Mouse (Mus musculus) ovary, postnatal 14 days (tissue): Measurements from ENCODE around the gene Hs1bp3.
A peak's percentile ranks its signal among the peaks of the same experiment; 100 is the strongest.

Experiments used
- DNase-seq: peaks from one replicate; pipeline ENCODE4 v3.0.0; 2022; ENCODE audit warnings: low spot score

Hs1bp3 gene

GRCm38 (mm10) chr12:8313270-8313771 lies at the start of gene Hs1bp3:
TSS of gene Hs1bp3 (plus strand) at chr12:8313432.
- peak; percentile 84 for DNase-seq

- no peak for DNase-seq
Measured at GRCm38 (mm10) chr12:8266311-8266710, 46.9 kb upstream of the Hs1bp3 start.

- no peak for DNase-seq
Measured at GRCm38 (mm10) chr12:8269627-8270026, 43.6 kb upstream of the Hs1bp3 start.

GRCm38 (mm10) chr12:8271405-8271804 lies 41.8 kb upstream of the Hs1bp3 start:
- no peak for DNase-seq

GRCm38 (mm10) chr12:8273471-8274171 lies 39.6 kb upstream of the Hs1bp3 start:
- no peak for DNase-seq

- no peak for DNase-seq
Measured at GRCm38 (mm10) chr12:8275424-8275823, 37.8 kb upstream of the Hs1bp3 start.

- DNase-seq, result no peak
Measured at GRCm38 (mm10) chr12:8281225-8282017, 31.8 kb upstream of the Hs1bp3 start.

- DNase-seq, result no peak
Measured at GRCm38 (mm10) chr12:8287970-8288369, 25.3 kb upstream of the Hs1bp3 start.

- no peak for DNase-seq
Measured at GRCm38 (mm10) chr12:8289099-8289498, 24.1 kb upstream of the Hs1bp3 start.

- DNase-seq, result no peak
Measured at GRCm38 (mm10) chr12:8289499-8289898, 23.7 kb upstream of the Hs1bp3 start.

- DNase-seq, result no peak
Measured at GRCm38 (mm10) chr12:8291157-8291853, 21.9 kb upstream of the Hs1bp3 start.

- DNase-seq, result no peak
Measured at GRCm38 (mm10) chr12:8295307-8295913, 17.8 kb upstream of the Hs1bp3 start.

- no peak for DNase-seq
Measured at GRCm38 (mm10) chr12:8296154-8296553, 17.1 kb upstream of the Hs1bp3 start.

GRCm38 (mm10) chr12:8297586-8298214 lies 15.5 kb upstream of the Hs1bp3 start:
- DNase-seq, result no peak

GRCm38 (mm10) chr12:8298361-8299142 lies 14.7 kb upstream of the Hs1bp3 start:
- DNase-seq, result no peak

- DNase-seq, result no peak
Measured at GRCm38 (mm10) chr12:8299143-8300110, 13.8 kb upstream of the Hs1bp3 start.

GRCm38 (mm10) chr12:8300111-8300480 lies 13.1 kb upstream of the Hs1bp3 start:
- DNase-seq, result no peak

- DNase-seq, result no peak
Measured at GRCm38 (mm10) chr12:8300521-8300920, 12.7 kb upstream of the Hs1bp3 start.

GRCm38 (mm10) chr12:8301011-8301814 lies 12.0 kb upstream of the Hs1bp3 start:
- DNase-seq, result no peak
